Mouse (Mus musculus): ENCODE measurements around the gene Cenpx.
"Not testable (repeated sequence)": the region's sequence is repeated elsewhere in the genome, so short reads cannot be mapped to it uniquely, and the experiment has no call there.

Gene Cenpx

DNA sequence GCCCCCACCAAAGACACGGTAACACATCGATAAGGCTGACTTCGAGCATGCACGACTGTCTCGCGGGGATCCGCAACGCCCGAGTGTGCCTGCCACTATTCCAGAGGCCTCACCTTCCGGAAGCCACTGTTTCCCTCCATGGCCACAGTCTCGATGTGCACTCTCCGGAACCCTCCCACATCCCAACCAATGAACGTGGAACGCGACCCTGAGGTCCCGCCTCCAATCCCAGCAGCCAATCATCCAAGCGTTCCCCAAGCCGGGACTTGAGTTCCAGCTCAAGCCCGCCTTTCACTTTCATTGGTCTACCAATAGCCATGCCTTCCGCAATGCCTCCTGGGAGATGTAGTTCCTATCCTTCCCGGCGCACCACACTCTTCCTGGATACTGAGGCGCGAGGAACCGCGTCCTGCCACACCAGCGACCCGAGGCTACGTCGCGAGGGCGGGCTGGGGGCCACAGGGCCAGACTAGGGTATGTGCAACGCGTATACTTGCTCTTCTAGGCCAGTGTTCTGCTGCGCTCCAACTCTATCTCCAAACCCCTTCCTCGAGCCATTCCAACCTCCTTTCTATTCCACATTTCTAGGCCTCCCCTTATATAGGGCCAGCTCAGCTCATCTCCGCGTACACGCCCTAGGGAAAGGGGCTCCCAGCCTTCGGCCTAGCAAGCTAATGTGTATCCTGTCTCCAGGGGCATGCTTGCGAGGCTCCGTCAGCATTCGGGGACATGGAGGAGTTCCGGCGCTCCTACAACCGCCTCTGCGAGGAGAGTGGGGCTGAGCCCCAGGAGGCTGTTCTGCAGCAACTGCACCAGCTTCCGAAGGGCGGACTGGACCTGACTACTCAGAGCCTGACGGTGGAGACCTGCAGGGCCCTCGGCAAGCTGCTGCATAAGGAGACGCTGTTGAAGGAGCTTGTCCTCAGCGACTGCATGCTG, at the start of gene Cenpx, which contains the start of gene Lrrc45:
Gene Cenpx (minus strand): TSS at position 159 of the 939 bp plus-strand sequence.
Gene Lrrc45 (plus strand): TSS at position 346 of the 939 bp plus-strand sequence.
- peak; percentile 97 for DNase-seq (ENCODE audit: low spot score in 2 of 2)

DNA sequence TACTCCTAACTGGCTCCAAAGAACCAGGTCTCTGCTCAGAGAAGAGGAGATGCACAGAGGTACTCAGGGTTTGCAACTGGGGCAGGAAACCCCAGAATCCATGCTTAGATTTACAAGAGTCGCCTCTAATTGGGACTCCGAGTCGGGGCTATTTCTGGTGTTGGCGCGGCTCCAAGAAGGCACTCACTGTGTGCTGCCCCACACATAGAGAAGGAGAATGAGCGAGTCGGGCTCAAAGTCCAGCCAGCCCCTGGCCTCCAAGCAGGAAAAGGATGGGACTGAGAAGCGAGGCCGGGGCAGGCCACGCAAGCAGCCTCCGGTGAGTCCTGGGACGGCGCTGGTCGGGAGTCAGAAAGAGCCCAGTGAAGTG, 49.1 kb upstream of the Cenpx start, which contains the start of gene Hmga1b:
Gene Hmga1b (plus strand): TSS at position 123 of the 370 bp plus-strand sequence.
- not testable (repeated sequence) for DNase-seq (ENCODE audit: low spot score in 2 of 2)

DNA sequence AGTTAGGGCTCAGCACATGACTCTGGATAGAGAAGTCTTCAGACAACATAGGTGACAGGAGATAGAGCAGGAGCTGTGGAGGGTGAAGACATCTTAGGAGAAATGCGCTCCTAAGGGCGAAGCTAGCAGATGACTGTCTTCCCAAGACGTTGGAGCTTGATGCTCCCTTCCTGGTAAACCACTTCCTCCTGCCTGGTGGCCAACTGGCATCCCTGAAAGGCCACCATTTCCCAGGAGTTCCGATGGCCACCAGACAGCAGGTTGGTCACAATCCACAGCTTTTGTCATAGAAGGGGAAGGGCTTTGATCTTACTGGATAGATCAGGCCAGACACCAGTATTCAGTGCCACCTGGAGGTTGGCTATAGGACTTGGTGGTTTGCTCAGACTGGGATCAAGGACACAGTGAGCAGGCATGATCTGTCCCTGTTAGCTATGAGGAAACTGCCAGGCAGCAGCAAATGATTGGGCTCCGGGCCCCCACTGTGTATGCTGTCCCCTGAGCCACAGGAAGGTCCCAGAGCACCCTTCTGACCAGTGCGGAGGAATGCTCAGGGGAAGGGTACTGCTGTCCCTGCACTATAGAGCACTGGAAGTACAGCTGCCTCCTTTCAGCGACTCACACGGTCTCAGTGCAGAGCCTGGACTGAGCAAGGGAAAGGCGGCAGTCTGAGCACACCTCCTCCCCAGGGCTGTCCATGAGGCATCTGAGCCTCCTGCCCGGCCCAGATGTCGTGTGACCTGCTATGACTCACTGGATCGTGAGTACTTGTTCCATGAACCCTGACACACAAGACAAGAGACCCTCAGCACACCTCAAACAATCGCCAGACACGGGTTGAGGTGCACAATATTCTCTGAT, 48.5 kb upstream of the Cenpx start:
- DNase-seq (ENCODE audit: low spot score in 2 of 2) = no peak

DNA sequence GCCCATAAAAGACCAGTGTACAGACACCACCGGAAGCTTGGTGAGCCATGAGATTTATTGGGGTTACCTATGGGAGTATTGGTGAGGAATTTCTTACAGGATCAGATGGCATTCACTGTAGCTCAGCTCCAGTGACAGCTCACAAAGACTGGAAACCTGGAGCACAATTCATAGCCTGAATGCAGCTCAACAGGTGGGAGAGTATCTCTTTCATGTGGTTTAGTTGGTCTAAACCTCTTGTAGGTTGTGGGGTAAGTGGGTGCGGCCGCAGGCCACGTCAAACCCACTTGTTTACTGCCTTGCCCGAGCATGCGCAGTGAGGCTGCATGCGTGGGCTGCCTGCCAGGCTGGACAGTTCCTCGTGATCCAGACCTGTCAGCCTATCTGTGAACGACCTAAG, 46.7 kb upstream of the Cenpx start:
- DNase-seq (ENCODE audit: low spot score in 2 of 2) = no peak

DNA sequence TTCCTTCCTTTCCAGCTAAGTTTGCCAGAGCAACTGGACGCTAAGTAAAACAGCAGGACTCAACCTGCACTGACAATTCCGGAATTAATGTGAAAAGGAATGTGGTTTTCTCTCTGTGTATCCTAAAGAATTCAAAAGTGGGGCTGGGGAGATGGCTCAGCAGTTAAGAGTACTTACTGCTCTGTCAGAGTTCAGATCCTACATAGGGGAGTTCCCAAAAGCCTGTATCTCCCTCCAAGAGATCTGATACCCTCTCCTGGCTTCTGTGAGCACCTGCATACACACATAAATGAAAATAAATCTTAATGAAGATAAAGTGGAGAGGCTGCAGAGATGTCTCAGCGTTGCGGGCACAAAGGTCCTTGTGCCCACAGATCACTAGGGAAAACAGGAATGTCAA, 38.1 kb upstream of the Cenpx start:
- no peak for DNase-seq (ENCODE audit: low spot score in 2 of 2)

DNA sequence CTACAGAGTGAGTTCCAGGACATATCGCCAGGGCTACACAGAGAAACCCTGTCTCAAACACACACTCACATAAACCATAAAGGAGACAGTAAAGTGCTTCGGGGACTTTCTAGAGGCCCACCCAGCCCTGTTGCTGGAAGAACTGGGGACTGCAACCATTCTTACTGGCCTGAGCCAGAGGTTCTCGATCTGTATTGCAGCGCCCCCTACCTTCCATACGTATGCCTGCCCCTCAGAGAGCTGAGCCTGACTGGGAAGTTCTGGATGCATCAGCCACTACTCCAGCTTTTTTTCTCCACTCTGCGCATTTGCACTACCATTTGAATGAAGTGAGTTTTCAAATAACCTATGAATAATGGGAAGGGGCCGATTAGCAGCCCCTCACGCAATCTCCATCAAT, 35.9 kb upstream of the Cenpx start:
- DNase-seq (ENCODE audit: low spot score in 2 of 2) = no peak

DNA sequence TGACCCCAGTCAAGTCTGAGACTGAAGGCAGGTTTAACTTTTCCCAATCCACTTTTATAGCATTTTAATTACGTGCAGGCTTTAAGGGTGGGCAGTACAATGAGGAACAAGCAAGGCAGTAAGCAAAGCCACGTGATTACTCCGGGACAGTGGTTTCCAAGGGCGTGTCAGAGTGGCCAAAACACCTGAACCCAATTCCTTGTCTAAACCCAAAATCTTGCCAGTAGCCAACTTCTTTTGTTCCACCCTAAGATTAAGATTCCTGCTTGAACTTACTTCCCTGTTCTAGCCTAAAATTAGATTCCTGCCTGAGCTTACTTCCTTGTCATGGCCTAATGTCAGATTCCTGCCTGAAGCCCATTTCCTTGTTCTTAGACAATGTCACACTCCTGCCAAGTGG, 34.4 kb upstream of the Cenpx start:
- no peak for DNase-seq (ENCODE audit: low spot score in 2 of 2)

DNA sequence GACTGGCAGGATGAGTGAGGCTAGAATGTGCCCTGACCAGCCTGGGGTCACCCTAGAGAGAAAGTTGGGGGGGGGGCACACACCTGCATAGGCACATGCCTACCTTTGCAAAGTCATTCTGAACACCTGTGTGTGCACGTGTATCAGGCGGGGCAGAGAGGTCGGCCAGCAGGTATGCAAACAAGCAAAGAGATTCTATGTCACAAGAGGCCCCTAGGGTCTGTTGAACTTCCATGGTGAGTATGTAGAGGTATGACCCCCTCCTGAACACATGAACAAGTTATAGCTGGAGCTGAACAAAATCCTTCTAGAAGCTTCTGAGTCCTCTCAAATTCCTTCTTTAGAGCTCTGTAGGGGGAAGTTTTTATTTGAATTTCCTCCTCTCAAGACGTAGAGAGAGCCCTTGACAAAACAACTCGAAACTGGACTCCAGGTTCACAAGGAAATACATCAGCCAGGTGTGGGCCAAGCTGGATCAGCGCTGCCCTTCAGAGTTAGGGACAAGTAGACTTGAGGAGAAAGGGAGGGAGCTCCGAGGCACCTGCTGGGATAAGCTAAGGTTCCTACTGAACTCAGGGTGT, 30.7 kb upstream of the Cenpx start:
- no peak for DNase-seq (ENCODE audit: low spot score in 2 of 2)

DNA sequence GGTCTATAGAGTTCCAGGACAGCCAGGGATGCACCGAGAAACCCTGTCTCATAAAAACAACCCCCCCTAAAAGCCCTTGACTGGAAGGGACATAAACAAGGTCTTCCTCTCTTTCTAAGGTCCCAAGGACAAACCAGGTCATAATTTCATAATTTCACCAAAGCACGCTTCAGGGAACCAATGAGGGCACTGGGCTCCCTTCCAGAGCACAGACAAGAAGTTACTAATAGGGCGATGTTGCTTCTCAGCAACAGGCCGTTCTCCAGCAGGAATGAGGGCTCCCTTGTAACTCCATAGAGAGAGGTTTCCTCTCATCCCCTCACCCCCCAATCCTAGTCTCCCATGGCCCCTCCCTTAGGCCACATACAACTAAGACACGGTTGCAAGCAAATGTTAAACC, 27.4 kb upstream of the Cenpx start:
- DNase-seq (ENCODE audit: low spot score in 2 of 2) = no peak

DNA sequence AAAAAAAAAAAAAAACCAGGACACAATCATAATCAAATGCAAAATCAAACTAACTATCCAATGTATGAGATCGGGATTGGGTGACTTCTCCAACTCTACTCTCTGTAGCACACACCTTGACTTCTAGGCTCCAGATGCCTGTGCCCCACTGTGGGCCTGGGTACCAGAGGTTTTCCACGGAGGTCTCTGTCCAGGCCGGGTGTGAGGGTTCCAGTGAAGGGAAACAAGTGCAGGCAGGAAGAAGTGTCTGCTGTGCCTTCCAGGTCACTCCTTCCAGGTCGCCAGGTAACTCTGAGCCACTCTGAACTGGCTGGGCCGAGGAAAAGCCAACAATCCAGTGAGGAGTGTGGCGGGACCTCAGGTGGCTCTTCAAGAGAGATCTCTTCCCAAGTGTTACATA, 22.9 kb upstream of the Cenpx start:
- no peak for DNase-seq (ENCODE audit: low spot score in 2 of 2)

DNA sequence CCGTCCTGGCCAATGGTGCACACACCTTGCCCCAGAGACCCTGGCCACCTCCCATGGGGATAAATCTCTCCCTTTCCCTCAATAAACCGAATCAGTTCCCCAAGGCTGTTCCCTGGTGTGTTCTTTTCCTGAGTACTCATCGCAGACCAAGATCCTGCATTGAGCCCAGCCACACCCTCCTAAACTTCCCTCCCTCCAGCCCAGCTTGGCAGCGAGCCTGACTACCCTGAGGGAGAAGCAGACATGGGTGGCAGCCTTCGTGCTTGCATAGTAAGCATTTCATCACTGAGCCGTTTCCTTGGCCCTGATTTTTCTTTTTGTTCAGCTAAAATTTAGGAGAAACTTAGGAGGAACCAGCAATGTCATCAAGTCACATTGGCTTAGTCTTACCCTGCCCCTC, 20.0 kb upstream of the Cenpx start:
- no peak for DNase-seq (ENCODE audit: low spot score in 2 of 2)

DNA sequence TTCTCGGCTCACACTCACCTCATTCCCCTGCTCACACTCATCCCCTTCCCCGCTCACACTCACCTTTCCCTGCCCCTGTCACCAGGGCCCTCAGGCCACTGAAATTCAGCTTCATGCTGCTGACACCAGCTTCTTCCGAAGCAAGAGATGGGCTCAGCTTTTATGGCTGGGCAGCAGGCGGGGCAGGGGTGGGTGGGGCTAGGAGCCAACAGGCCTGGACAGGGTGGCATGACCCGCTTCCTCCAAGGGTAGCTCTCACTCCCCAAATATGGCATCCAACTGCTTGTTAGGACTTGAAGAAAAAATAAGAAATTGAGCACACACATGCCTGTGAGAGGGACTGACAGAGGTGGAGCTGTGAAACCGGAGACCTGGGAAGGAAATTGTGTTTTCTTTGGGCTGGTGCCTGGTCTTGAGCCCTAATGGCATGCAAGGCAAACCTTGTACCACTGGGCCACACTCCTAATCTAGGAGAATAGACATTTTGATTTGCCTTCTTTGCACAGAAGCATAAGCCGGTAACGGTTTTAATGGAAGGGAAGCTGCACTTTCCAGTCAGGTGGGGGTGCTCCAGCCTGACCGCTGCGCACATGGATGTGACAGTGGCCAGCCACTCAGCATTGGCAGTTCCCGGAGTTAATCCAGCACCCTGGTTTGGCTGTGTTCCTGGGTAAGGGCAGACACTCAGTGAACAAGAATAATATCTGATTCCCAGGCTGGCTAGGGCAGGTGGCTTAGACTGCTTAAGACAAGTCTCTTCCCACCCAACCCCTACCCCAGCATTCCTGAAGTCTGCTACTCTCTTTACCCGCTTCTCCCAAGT, 18.5 kb upstream of the Cenpx start, which contains the start of gene Cbr2:
Gene Cbr2 (minus strand): TSS at position 257 of the 823 bp plus-strand sequence.
- DNase-seq (ENCODE audit: low spot score in 2 of 2) = peak in 1 of 2 experiments; percentile 26

DNA sequence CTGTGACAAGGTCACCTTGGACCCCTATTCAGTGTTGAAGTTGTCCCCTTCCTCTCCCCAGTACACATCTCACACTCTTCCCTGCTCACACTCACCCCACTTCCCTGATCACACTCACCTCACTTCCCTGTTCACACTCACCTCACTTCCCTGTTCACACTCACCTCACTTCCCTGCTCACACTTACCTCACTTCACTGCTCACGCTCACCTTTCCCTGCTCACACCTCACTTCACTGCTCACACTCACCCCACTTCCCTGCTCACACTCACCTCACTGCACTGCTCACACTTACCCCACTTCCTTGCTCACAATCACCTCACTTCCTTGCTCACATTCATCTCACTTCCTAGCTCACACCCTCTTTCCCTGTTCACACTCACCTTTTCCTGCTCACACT, 17.9 kb upstream of the Cenpx start:
- DNase-seq (ENCODE audit: low spot score in 2 of 2) = no peak

DNA sequence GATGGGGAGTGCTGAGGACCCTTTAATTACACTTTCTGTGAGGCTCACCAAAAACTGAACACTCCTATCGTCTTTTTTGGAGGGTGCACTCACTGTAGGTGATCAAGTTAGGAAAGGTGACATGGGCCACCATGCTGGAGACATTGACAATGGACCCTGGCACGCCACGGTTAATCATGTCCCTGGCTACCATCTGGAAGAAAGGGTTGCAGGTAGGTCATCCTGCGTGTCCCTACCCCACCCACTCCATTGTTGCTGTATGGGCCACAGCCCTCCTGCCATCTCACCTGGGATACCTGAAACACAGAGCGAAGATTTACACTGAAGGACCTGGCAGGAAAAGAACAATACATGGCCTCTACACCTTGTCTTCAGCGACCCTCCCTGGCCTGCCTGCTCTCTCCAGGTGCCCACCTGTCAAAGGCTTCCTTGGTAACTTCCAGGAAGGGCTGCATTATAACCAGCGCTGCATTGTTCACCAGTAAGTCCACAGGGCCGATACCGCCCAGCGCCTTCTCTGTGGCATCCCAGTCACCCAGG, 16.9 kb upstream of the Cenpx start:
- peak in 1 of 2 experiments; percentile 12 for DNase-seq (ENCODE audit: low spot score in 2 of 2)

DNA sequence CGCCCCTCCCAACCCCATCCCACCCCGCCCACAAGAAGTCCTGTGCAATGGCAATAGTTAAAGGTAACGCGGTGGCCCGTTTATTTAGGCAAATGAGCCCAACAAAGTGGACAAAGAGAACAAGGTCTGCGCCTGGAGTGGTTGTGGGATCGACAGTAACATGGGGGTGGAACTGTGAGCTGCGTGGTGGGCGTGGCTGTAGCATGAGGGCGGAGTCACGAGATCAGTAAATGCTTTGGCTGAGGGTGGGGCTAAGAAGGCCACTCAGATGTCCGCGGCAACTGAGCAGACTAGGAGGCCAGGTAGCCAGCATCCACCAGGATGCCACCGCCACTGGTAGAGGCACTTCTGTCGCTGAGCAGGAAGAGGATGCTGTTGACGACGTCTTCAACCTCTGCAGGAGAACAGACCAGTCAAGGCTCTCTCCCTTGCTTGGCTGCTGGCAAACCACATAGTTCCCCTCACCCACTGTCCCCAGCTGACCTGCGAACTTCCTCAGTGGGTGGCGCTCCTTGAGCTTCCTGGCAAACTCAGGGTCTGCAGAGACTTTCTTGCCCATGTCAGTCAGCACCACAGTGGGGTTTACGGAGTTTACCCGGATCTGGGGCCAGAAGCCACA, 16.0 kb upstream of the Cenpx start:
- not testable (repeated sequence) for DNase-seq (ENCODE audit: low spot score in 2 of 2)

DNA sequence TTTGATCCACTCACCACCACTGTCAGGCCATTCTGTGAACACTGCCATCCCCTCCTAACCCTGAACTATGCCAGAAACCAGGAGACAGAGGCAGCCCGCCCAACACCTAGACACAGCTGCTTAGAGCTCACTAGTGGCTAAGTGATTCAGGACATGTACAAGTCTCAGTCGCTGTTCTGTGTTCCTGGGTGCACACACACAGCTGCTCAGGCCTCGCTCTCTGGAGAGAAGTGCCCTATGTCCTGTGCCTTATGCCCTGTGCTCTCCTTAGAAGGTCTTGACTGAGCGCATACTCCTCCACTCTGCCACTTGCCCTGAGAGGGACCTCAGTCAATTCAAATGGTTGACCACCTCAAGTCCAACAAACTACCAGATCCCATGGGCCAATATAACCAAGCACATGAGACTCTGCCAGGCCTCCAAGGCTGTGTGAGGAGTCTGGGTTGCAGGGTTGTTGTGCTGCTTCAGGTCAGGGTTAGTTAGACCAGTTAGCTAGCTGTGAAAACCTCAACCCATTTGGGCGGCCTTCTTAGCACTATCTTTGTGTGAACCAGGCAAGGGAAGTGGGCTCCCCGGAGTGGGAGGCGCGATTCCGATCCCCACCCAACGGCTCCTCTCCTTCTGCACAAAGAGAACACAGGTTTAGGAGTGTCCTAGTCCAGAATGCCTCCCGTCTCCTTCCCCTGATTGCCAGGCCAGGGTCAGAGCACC, 15.1 kb upstream of the Cenpx start:
- no peak for DNase-seq (ENCODE audit: low spot score in 2 of 2)

DNA sequence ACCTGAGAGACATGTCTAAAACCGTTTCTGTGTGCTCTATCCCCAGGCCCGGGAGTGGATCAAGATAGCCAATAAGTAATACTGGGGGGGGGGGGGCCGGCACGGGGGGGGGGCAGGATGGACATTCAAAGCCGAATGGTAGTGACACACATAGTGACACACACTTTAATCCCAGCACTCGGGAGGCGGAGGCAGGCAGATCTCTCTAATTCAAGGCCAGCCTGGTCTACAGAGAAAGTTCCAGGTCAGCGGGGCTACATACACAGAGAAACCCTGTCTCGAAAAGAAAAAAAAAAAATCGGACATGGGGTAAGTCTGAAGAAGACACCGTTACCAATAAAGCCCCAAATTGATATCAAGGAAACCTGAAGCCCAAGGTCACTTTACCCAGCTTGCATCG, 14.0 kb upstream of the Cenpx start:
- DNase-seq (ENCODE audit: low spot score in 2 of 2) = no peak

DNA sequence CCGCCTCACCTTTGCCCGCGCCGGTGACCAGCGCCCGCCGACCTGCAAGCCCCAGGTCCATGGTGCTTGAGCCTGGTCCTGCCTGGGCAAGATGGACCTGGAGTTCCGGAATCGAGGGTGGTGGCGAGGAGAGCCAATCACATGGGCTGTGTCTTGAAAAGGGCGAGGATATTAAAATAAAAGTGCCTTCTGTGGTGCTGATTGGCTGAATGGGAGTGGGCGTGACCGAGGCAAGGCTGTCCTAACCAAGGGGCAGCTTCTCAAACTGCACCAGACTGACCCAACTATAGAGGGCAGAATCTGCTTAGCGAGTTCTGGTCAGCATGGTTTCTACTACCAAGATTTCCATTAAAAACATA, 13.6 kb upstream of the Cenpx start, which contains the start of gene Dcxr:
Gene Dcxr (minus strand): TSS at position 113 of the 359 bp plus-strand sequence.
- DNase-seq (ENCODE audit: low spot score in 2 of 2) = peak; percentile 82 to 86

DNA sequence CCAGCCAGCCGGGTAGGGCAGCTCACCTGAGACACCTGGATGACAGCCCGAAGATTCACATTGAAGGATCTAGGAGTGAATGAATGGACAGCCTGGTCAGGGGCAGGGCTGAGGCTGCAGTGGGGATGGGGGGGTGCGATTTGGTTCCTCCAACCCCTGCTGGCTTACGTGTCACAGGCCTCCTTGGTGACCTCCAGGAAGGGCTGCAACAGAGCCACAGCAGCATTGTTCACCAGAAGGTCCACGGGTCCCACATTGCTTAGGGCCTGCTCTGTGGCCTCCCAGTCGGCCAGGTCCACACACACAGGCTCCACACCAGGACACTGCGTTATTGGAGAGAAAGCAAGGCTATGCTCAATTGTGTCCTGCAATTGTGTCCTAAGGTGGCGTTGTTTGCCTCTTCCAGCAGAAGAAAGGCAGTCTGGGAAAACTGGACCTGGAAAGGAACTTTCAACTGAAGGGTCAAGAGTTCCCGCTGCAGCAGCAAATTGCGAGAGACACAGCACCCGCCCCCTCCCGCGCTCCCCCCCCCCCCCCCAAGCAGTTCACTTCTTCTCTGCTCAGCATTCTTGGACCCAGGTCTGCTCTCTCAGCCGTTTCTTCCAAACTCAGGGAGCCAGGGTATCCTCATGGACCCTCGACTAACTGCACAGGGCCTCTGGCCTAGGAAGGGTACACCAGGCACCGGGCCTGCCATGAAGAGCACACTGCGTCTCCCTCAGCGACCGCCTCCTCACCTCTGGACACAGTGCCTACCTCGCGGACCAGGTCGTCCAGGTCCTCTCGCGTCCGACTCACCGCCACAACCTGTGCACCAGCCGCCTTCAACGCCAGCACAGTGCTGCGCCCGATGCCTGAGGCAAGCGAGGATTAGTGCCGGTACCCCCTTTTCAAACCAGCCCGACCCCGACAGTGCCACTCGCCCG, 13.0 kb upstream of the Cenpx start:
- DNase-seq (ENCODE audit: low spot score in 2 of 2) = no peak

All from urinary bladder, postnatal 4 days (tissue).